In genomic region chr11:103443678-103444077, GRCm38 (mm10) we compare ENCODE assay signal across 14 mouse cellular contexts. TPM values are rescaled to one million over a fixed set of nuclear protein-coding genes. Genes with fewer than 3 reads are reported as not detected.
DNase-seq lines count a peak whose midpoint lies in the region; ATAC-seq and TF ChIP-seq lines count a peak whose summit lies in the region.
"Had no signal": no experiment of that assay in that cellular context is flagged by ENCODE, and none has a peak within 500 bp of the region (broad histone marks: within the 10 kb centered on the region; RNA-seq: fewer than 3 reads in every experiment).

No protein-coding gene starts in this region.

- no peak for TF ChIP-seq CTCF in lung, postnatal 0 days (IDR thresholded peaks at IDR 0.05)
- no peak for TF ChIP-seq CTCF in E14TG2a.4 (conservative IDR thresholded peaks at IDR 0.05; ENCODE audit: low read length)

- H3K4me1 ChIP-seq in lung, postnatal 0 days (ENCODE audit: insufficient read depth, low read depth, low read length), result no peaks in the 10 kb centered on the region
- H3K4me1 ChIP-seq in E14TG2a.4 (replicated peaks; ENCODE audit: low read depth, low read length), result peaks cover 45% of the 10 kb centered on the region
- H3K4me1 ChIP-seq in midbrain, embryonic 16.5 days (ENCODE audit: control insufficient read depth, insufficient read depth, low read length), result no peaks in the 10 kb centered on the region
- H3K4me1 ChIP-seq in midbrain, embryonic 11.5 days (ENCODE audit: control insufficient read depth, insufficient read depth, low read length), result no peaks in the 10 kb centered on the region
- H3K4me1 ChIP-seq: stomach, embryonic 15.5 days had no signal

- H3K27me3 ChIP-seq in lung, postnatal 0 days (replicated peaks; ENCODE audit: insufficient read depth, low read length), result no peaks in the 10 kb centered on the region
- no peaks in the 10 kb centered on the region for H3K27me3 ChIP-seq in E14TG2a.4 (ENCODE audit: insufficient read depth, low read length)
- no peaks in the 10 kb centered on the region for H3K27me3 ChIP-seq in midbrain, embryonic 16.5 days (ENCODE audit: control insufficient read depth, insufficient read depth, low read depth, low read length)
- no peaks in the 10 kb centered on the region for H3K27me3 ChIP-seq in midbrain, embryonic 11.5 days (ENCODE audit: control insufficient read depth, insufficient read depth, low read length)
- H3K27me3 ChIP-seq: stomach, embryonic 15.5 days had no signal

- H3K36me3 ChIP-seq in lung, postnatal 0 days (ENCODE audit: insufficient read depth, low read length), result no peaks in the 10 kb centered on the region
- no peaks in the 10 kb centered on the region for H3K36me3 ChIP-seq in E14TG2a.4 (ENCODE audit: insufficient read depth, low read length)
- no peaks in the 10 kb centered on the region for H3K36me3 ChIP-seq in midbrain, embryonic 16.5 days (ENCODE audit: control insufficient read depth, insufficient read depth, low read length)
- no peaks in the 10 kb centered on the region for H3K36me3 ChIP-seq in midbrain, embryonic 11.5 days (ENCODE audit: control insufficient read depth, insufficient read depth, low read length)
- H3K36me3 ChIP-seq: stomach, embryonic 15.5 days had no signal

- no peak overlapping the region for H3K27ac ChIP-seq in lung, postnatal 0 days (ENCODE audit: low read length)
- H3K27ac ChIP-seq in midbrain, embryonic 16.5 days (ENCODE audit: low read length), result no peak overlapping the region
- no peak overlapping the region for H3K27ac ChIP-seq in midbrain, embryonic 11.5 days (ENCODE audit: low read depth, low read length)
- H3K27ac ChIP-seq: stomach, embryonic 15.5 days had no signal

- no peak overlapping the region for H3K9ac ChIP-seq in lung, postnatal 0 days (replicated peaks; ENCODE audit: low read depth)
- H3K9ac ChIP-seq in midbrain, embryonic 16.5 days (ENCODE audit: low read depth, low read length), result no peak overlapping the region
- H3K9ac ChIP-seq in midbrain, embryonic 11.5 days (ENCODE audit: low read length), result no peak overlapping the region
- H3K9ac ChIP-seq: stomach, embryonic 15.5 days had no signal

- DNase-seq in lung, postnatal 0 days (ENCODE audit: low spot score), result peak; percentile 19
- DNase-seq in lung, postnatal 10 days, result no peak
- DNase-seq in ZHBTc4 (ENCODE audit: low read depth, low spot score), result peak; percentile 78
- DNase-seq in gastrocnemius, postnatal 36 days, result no peak
- DNase-seq in midbrain, embryonic 11.5 days (ENCODE audit: low spot score, missing footprints), result no peak
- DNase-seq: adrenal gland, adult 2 months; cerebellum, postnatal 25 days; gastrocnemius, postnatal 25 days; liver; thymus, postnatal 25 days had no signal

- ATAC-seq in lung, postnatal 0 days, result no peak
- ATAC-seq in neutrophil, adult 5-6 weeks (ENCODE audit: extremely low read depth, insufficient number of reproducible peaks, low FRiP score, poor library complexity, severe bottlenecking), result peak; percentile 61; the same call in 1 of the 2 replicates
- ATAC-seq in midbrain, embryonic 16.5 days, result no peak
- no peak for ATAC-seq in midbrain, embryonic 11.5 days (ENCODE audit: low FRiP score)

- no peak for TF ChIP-seq EP300 in lung, postnatal 0 days (IDR thresholded peaks at IDR 0.05)

- no peak overlapping the region for H3K4me2 ChIP-seq in lung, postnatal 0 days (replicated peaks; ENCODE audit: low read depth, low read length)
- no peak overlapping the region for H3K4me2 ChIP-seq in midbrain, embryonic 16.5 days (ENCODE audit: low read length)
- no peak overlapping the region for H3K4me2 ChIP-seq in midbrain, embryonic 11.5 days
- H3K4me2 ChIP-seq: stomach, embryonic 15.5 days had no signal

- no peak overlapping the region for H3K4me3 ChIP-seq in lung, postnatal 0 days (ENCODE audit: low read depth, low read length)
- H3K4me3 ChIP-seq in E14TG2a.4 (replicated peaks; ENCODE audit: low read length), result peak overlapping the region; percentile 73
- H3K4me3 ChIP-seq in midbrain, embryonic 16.5 days (ENCODE audit: low read depth, low read length), result no peak overlapping the region
- no peak overlapping the region for H3K4me3 ChIP-seq in midbrain, embryonic 11.5 days (ENCODE audit: low read depth, low read length)
- H3K4me3 ChIP-seq: stomach, embryonic 15.5 days had no signal

- intact Hi-C loops in gastrocnemius, postnatal 36 days (cut with DNase I), result no loop called here

- H3K9me3 ChIP-seq in lung, postnatal 0 days (ENCODE audit: low read length), result no peaks in the 10 kb centered on the region
- H3K9me3 ChIP-seq in E14TG2a.4 (ENCODE audit: low read length), result peaks cover 18% of the 10 kb centered on the region
- no peaks in the 10 kb centered on the region for H3K9me3 ChIP-seq in midbrain, embryonic 16.5 days (replicated peaks; ENCODE audit: control insufficient read depth, low read length, poor library complexity, severe bottlenecking)
- no peaks in the 10 kb centered on the region for H3K9me3 ChIP-seq in midbrain, embryonic 11.5 days (ENCODE audit: control insufficient read depth, low read length)
- H3K9me3 ChIP-seq: stomach, embryonic 15.5 days had no signal

- 81% methylated on average over 3 of the region's 3 CpGs for WGBS in lung, postnatal 0 days
- 93% methylated on average over 3 of the region's 3 CpGs for WGBS in midbrain, embryonic 16.5 days
- WGBS in midbrain, embryonic 11.5 days, result 91% methylated on average over 3 of the region's 3 CpGs

RNA-seq across cellular contexts. Expression of gene Plekhm1, which starts 31.2 kb away (rescaled TPM):
- polyA plus RNA-seq in lung, postnatal 0 days (2015; fragmentation: Nextera tagmentation; extraction: Ambion mirVana), result 8.1 and 9.4 TPM in 2 replicates
- 28.5 and 29.7 TPM in 2 replicates for total RNA-seq in neutrophil, adult 5-6 weeks (2017)
- total RNA-seq in gastrocnemius, postnatal 36 days (2021), result 10 to 100 TPM; 10.6 to 11.8 TPM
- 8.9 and 9.6 TPM in 2 replicates for polyA plus RNA-seq in midbrain, embryonic 16.5 days (2015; fragmentation: Nextera tagmentation; extraction: Ambion mirVana)
- 6.4 and 7.6 TPM in 2 replicates for polyA plus RNA-seq in midbrain, embryonic 11.5 days (2014; fragmentation: Nextera tagmentation; extraction: Ambion mirVana)

Comparison
In these comparisons a context has a peak if more than half of its experiments do, and no peak if none do; other contexts are left out.
1. DNase-seq: peak in lung, postnatal 0 days (single experiment) and ZHBTc4 (single experiment); none in lung, postnatal 10 days (single experiment), gastrocnemius, postnatal 36 days (0 of 2) and midbrain, embryonic 11.5 days (single experiment).